Mouse (Mus musculus): Measurements from ENCODE around the gene Dock7.

DNA sequence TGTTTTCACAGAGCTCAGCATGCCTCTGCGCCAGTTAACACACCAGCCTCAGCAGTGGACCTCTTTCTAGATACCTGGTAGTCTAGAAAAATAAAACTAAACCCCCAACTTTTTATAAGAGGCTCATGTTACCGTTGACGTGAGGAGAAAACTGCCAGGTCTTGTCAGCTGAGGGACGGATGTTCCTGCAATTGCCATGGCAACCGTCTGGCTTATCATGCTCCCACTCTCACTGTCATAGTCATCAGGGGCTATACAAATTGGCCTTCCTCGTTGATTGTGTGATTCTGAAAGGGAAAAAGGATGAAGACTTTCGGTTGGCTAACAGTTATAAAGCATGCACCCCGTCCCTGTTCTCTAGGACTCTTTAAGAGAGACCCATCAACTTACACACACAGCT lies 145.0 kb downstream of the Dock7 start:
- TF ChIP-seq CTCF (IDR thresholded peaks at IDR 0.05) (no peak), POLR2A (IDR thresholded peaks at IDR 0.05; ENCODE audit: insufficient read depth, low read depth, low read length) (no peak)
